Mouse (Mus musculus): ENCODE measurements around the gene Rbbp6. TPM values are rescaled to one million over a fixed set of nuclear protein-coding genes. Genes with fewer than 3 reads are reported as not detected.

Rbbp6 gene
- polyA plus RNA-seq, 1 experiment: 38.7 TPM

Other genes starting within 250 kb of the Rbbp6 start
- gene Tnrc6a, start 158.2 kb downstream of the Rbbp6 start, polyA plus RNA-seq (2012; rRNA removed): 47.1 and 48.4 TPM in 2 replicates
- gene Slc5a11, start 249.1 kb downstream of the Rbbp6 start, polyA plus RNA-seq (2012; rRNA removed): 0.39 and 0.41 TPM in 2 replicates